Mouse (Mus musculus): ENCODE measurements around the gene Vkorc1. TPM values are rescaled to one million over a fixed set of nuclear protein-coding genes. Genes with fewer than 3 reads are reported as not detected.

Vkorc1 gene
- polyA plus RNA-seq, 1 experiment from 2014 or later: 318 TPM

GRCm38 (mm10) chr7:127908656-127909055, 13.2 kb upstream of the Vkorc1 start:
- Histone ChIP-seq H3K27ac (replicated peaks; ENCODE audit: low read depth, low read length) (no peak overlapping the region), H3K9me3 (ENCODE audit: control insufficient read depth, low read length) (no peaks in the 10 kb centered on the region), H3K9ac (ENCODE audit: low read depth, low read length) (no peak overlapping the region), H3K4me1 (ENCODE audit: control insufficient read depth, insufficient read depth, low read length) (peaks cover 7% of the 10 kb centered on the region), H3K36me3 (ENCODE audit: control insufficient read depth, insufficient read depth, low read length) (peaks cover 51% of the 10 kb centered on the region), H3K4me3 (ENCODE audit: low read depth, low read length) (no peak overlapping the region), H3K4me2 (ENCODE audit: low read depth, low read length) (no peak overlapping the region), H3K27me3 (replicated peaks; ENCODE audit: control insufficient read depth, insufficient read depth, low read length) (no peaks in the 10 kb centered on the region)
- DNase-seq (ENCODE audit: low spot score) (no peak), ATAC-seq (ENCODE audit: low read depth) (no peak)
- WGBS: 84% methylated on average over 4 of the region's 4 CpGs

GRCm38 (mm10) chr7:127907939-127908338, 12.5 kb upstream of the Vkorc1 start:
- no peak for ATAC-seq (ENCODE audit: low read depth)
- H3K4me1 ChIP-seq (ENCODE audit: control insufficient read depth, insufficient read depth, low read length): peaks cover 3% of the 10 kb centered on the region; the same call in 1 of the 2 replicates

GRCm38 (mm10) chr7:127903971-127904796, 8.8 kb upstream of the Vkorc1 start, which contains the start of gene Bckdk:
Gene Bckdk, plus strand, starts transcription at chr7:127904082.
- H3K4me2 ChIP-seq (ENCODE audit: low read depth, low read length): peak within 1 kb of the TSS; percentile 80
- peak; percentile 95 for ATAC-seq (ENCODE audit: low read depth)
- no peaks in the 10 kb centered on the region for H3K27me3 ChIP-seq (replicated peaks; ENCODE audit: control insufficient read depth, insufficient read depth, low read length)
- H3K9me3 ChIP-seq (ENCODE audit: control insufficient read depth, low read length): no peaks in the 10 kb centered on the region
- peak within 1 kb of the TSS; percentile 60 for H3K4me3 ChIP-seq (ENCODE audit: low read depth, low read length)
- H3K9ac ChIP-seq (ENCODE audit: low read depth, low read length): peak within 1 kb of the TSS; percentile 84
- H3K36me3 ChIP-seq (ENCODE audit: control insufficient read depth, insufficient read depth, low read length): peaks cover 42% of the 10 kb centered on the region
- H3K27ac ChIP-seq (replicated peaks; ENCODE audit: low read depth, low read length): peak within 1 kb of the TSS; percentile 85
- peaks cover 3% of the 10 kb centered on the region; the same call in 1 of the 2 replicates for H3K4me1 ChIP-seq (ENCODE audit: control insufficient read depth, insufficient read depth, low read length)
- 5% methylated on average over 35 of the region's 38 CpGs for WGBS
- DNase-seq (ENCODE audit: low spot score): peak; percentile 93

More at GRCm38 (mm10) chr7:127907939-127908338, 12.5 kb upstream of the Vkorc1 start:
- Histone ChIP-seq H3K4me2 (ENCODE audit: low read depth, low read length) (no peak overlapping the region), H3K27me3 (replicated peaks; ENCODE audit: control insufficient read depth, insufficient read depth, low read length) (no peaks in the 10 kb centered on the region), H3K27ac (replicated peaks; ENCODE audit: low read depth, low read length) (no peak overlapping the region), H3K36me3 (ENCODE audit: control insufficient read depth, insufficient read depth, low read length) (peaks cover 51% of the 10 kb centered on the region), H3K9ac (ENCODE audit: low read depth, low read length) (no peak overlapping the region), H3K9me3 (ENCODE audit: control insufficient read depth, low read length) (no peaks in the 10 kb centered on the region), H3K4me3 (ENCODE audit: low read depth, low read length) (no peak overlapping the region)
- no peak for DNase-seq (ENCODE audit: low spot score)
- WGBS: 95% methylated on average over 12 of the region's 12 CpGs

GRCm38 (mm10) chr7:127901772-127902171, 6.4 kb upstream of the Vkorc1 start:
- 81% methylated on average over 2 of the region's 2 CpGs for WGBS
- Histone ChIP-seq H3K4me1 (ENCODE audit: control insufficient read depth, insufficient read depth, low read length) (peaks cover 3% of the 10 kb centered on the region; the same call in 1 of the 2 replicates), H3K9ac (ENCODE audit: low read depth, low read length) (no peak overlapping the region), H3K4me2 (ENCODE audit: low read depth, low read length) (no peak overlapping the region), H3K36me3 (ENCODE audit: control insufficient read depth, insufficient read depth, low read length) (peaks cover 18% of the 10 kb centered on the region), H3K4me3 (ENCODE audit: low read depth, low read length) (no peak overlapping the region), H3K27ac (replicated peaks; ENCODE audit: low read depth, low read length) (no peak overlapping the region), H3K9me3 (ENCODE audit: control insufficient read depth, low read length) (no peaks in the 10 kb centered on the region), H3K27me3 (replicated peaks; ENCODE audit: control insufficient read depth, insufficient read depth, low read length) (no peaks in the 10 kb centered on the region)
- DNase-seq (ENCODE audit: low spot score) (no peak), ATAC-seq (ENCODE audit: low read depth) (no peak)

GRCm38 (mm10) chr7:127899997-127900396, 4.6 kb upstream of the Vkorc1 start:
- 35% methylated on average over 7 of the region's 7 CpGs for WGBS
- no peak for DNase-seq (ENCODE audit: low spot score)
- Histone ChIP-seq H3K27ac (replicated peaks; ENCODE audit: low read depth, low read length) (no peak overlapping the region), H3K9me3 (ENCODE audit: control insufficient read depth, low read length) (no peaks in the 10 kb centered on the region), H3K4me3 (ENCODE audit: low read depth, low read length) (no peak overlapping the region), H3K27me3 (replicated peaks; ENCODE audit: control insufficient read depth, insufficient read depth, low read length) (no peaks in the 10 kb centered on the region), H3K4me2 (ENCODE audit: low read depth, low read length) (no peak overlapping the region), H3K36me3 (ENCODE audit: control insufficient read depth, insufficient read depth, low read length) (0 out of 2 replicates have a peak, but pooled peaks cover under 1% of the 10 kb centered on the region), H3K4me1 (ENCODE audit: control insufficient read depth, insufficient read depth, low read length) (peaks cover 3% of the 10 kb centered on the region; the same call in 1 of the 2 replicates), H3K9ac (ENCODE audit: low read depth, low read length) (no peak overlapping the region)
- ATAC-seq (ENCODE audit: low read depth): no peak

- Histone ChIP-seq H3K4me2 (ENCODE audit: low read depth, low read length) (no peak overlapping the region), H3K9me3 (ENCODE audit: control insufficient read depth, low read length) (no peaks in the 10 kb centered on the region), H3K9ac (ENCODE audit: low read depth, low read length) (no peak overlapping the region), H3K27ac (replicated peaks; ENCODE audit: low read depth, low read length) (no peak overlapping the region), H3K27me3 (replicated peaks; ENCODE audit: control insufficient read depth, insufficient read depth, low read length) (no peaks in the 10 kb centered on the region), H3K4me3 (ENCODE audit: low read depth, low read length) (no peak overlapping the region), H3K36me3 (ENCODE audit: control insufficient read depth, insufficient read depth, low read length) (peaks cover 5% of the 10 kb centered on the region), H3K4me1 (ENCODE audit: control insufficient read depth, insufficient read depth, low read length) (peaks cover 7% of the 10 kb centered on the region; the same call in 1 of the 2 replicates)
- no peak for DNase-seq (ENCODE audit: low spot score)
- 42% methylated on average over 10 of the region's 10 CpGs for WGBS
- no peak for ATAC-seq (ENCODE audit: low read depth)
These were observed 3.0 kb upstream of the Vkorc1 start for GRCm38 (mm10) chr7:127898179-127898956.

GRCm38 (mm10) chr7:127897542-127897941, 2.1 kb upstream of the Vkorc1 start:
- Histone ChIP-seq H3K9ac (ENCODE audit: low read depth, low read length) (no peak overlapping the region), H3K9me3 (ENCODE audit: control insufficient read depth, low read length) (no peaks in the 10 kb centered on the region), H3K27ac (replicated peaks; ENCODE audit: low read depth, low read length) (no peak overlapping the region), H3K4me3 (ENCODE audit: low read depth, low read length) (no peak overlapping the region), H3K36me3 (ENCODE audit: control insufficient read depth, insufficient read depth, low read length) (peaks cover 13% of the 10 kb centered on the region), H3K4me2 (ENCODE audit: low read depth, low read length) (no peak overlapping the region), H3K27me3 (replicated peaks; ENCODE audit: control insufficient read depth, insufficient read depth, low read length) (no peaks in the 10 kb centered on the region), H3K4me1 (ENCODE audit: control insufficient read depth, insufficient read depth, low read length) (peaks cover 7% of the 10 kb centered on the region; the same call in 1 of the 2 replicates)
- 90% methylated on average over 7 of the region's 7 CpGs for WGBS
- DNase-seq (ENCODE audit: low spot score) (no peak), ATAC-seq (ENCODE audit: low read depth) (no peak)

- no peak for ATAC-seq (ENCODE audit: low read depth)
- Histone ChIP-seq H3K4me3 (ENCODE audit: low read depth, low read length) (no peak overlapping the region), H3K9ac (ENCODE audit: low read depth, low read length) (no peak overlapping the region), H3K9me3 (ENCODE audit: control insufficient read depth, low read length) (no peaks in the 10 kb centered on the region), H3K27ac (replicated peaks; ENCODE audit: low read depth, low read length) (no peak overlapping the region), H3K4me1 (ENCODE audit: control insufficient read depth, insufficient read depth, low read length) (peaks cover 7% of the 10 kb centered on the region; the same call in 1 of the 2 replicates), H3K27me3 (replicated peaks; ENCODE audit: control insufficient read depth, insufficient read depth, low read length) (no peaks in the 10 kb centered on the region), H3K4me2 (ENCODE audit: low read depth, low read length) (no peak overlapping the region), H3K36me3 (ENCODE audit: control insufficient read depth, insufficient read depth, low read length) (peaks cover 20% of the 10 kb centered on the region)
- WGBS: 66% methylated on average over 13 of the region's 13 CpGs
- DNase-seq (ENCODE audit: low spot score): peak; percentile 31
These were observed 967 bp upstream of the Vkorc1 start for GRCm38 (mm10) chr7:127896384-127896783.
